Mouse (Mus musculus) lung, postnatal 14 days (tissue): Measurements from ENCODE around the gene Vmn2r58.
"Not testable (repeated sequence)": the region's sequence is repeated elsewhere in the genome, so short reads cannot be mapped to it uniquely, and the experiment has no call there.

ENCODE experiments used
- DNase-seq: peaks from one replicate; pipeline ENCODE4 v3.0.0; 2021

Gene Vmn2r58

DNA sequence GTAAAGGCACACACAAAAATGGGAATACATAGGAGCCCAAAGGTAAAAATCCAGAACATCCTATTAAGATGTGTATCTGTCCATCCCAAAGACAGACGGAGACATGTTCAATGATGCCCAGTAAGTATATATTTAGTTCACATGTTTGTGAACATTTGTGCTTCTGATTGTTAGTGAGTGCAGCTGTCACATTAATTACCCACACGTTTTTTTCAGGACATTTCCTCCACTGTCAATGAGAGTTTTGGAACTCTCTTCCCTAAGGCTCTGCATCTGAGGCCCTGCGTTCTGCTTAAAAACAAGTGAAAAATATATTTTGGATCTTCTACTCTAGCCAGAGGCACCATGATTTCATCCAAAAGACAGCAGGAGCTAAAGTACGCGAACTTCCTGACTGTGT lies at the start of gene Vmn2r58:
Vmn2r58 (minus strand) TSS at position 101 of the 400 bp plus-strand sequence.
- DNase-seq = not testable (repeated sequence)
